Mouse (Mus musculus) layer of hippocampus, postnatal 10 days (tissue): Measurements from ENCODE around the gene Gpc1. TPM values are rescaled to one million over a fixed set of nuclear protein-coding genes. Genes with fewer than 3 reads are reported as not detected.

ENCODE experiments used
- DNase-seq, 2 experiments: peaks; one replicate each; pipeline ENCODE4 v3.0.0; 2021; ENCODE audit warnings: low spot score in 2 of 2
- total RNA-seq, 2 experiments: library from RNA; stranded (reverse); gene quantifications; 2 replicates each; pipeline ENCODE4 v1.2.3; 2021

The Gpc1 gene
- total RNA-seq, 2 experiments from 2014 or later = 157 to 166 TPM

DNA sequence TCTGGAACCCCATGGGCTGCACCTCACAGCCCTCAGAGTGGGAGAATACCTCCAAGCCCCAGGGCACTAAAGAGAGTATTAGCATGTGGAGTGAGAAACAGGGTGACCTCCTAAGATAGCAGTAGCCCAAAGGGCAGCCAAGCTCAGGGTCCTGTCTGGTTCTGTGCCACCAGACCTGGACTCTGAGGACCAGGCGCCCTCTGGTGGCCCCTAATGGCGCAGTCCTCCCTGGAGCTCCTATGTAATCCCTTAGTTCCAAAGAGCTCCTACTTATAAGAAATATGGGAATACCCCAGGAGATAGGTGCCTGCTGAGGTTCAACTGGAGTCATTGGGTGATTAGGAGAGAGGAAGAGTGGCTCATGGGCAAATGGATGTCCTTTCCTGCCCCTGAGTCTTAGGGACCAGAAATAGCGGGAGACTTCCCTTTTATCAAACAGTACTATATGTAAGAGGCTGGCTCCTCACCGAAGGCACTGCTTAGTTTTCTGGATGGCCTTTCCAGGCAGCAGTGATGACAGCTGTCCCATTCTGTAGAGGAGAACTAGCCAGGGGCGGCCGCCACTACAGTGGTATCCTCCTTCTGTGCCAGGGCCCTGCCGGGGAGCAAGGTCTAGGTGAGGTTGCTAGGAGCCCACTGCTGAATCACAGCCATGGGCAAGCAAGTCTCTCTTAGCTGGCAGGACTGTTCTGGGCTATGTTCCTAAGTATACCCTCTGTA lies 2.7 kb downstream of the Gpc1 start:
- peak; percentile 84 to 92 for DNase-seq

DNA sequence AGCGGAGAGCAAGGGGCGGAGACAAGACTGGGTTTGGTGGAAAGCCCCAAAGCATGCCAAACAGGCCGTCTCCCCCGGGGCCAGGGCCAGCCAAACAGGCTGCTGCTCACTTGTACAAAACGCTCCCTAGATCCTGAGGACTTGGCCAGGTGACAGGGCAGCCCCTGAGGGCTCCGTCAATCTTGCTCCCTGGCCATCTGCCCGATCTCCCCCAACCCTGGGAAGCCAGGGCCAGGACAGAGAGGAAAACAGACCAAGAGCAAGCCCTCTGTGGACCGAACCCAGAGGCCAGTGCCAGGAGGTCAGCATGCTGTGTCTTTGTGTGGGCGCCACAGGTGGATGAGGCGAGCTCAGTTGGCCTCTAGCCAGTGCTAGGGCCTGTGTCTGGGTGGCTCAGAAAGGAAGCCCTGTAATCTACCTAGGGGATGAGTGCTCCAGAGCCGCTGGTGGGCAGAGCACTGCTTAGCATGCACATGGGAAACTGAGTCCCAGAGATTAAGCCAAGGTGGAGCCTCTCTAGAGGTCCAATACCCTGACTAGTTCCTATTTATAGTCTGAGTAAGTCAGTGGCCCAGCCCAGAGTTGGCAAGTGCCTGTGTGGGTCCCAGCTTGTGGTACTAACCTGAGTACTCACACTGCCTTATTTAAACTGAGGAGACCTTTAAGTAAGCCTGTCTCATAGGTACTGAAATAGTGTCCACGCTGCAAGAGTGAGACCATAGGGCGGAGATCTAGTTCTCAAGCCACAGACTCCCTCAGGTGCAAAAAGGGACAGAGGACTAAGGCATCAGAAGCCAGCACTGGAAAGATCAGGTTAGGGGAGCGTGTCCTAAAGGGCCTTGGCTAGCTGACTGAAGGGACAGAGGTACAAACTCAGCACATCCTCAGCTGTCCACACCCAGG lies 6.7 kb downstream of the Gpc1 start:
- DNase-seq = peak; percentile 38 to 61

DNA sequence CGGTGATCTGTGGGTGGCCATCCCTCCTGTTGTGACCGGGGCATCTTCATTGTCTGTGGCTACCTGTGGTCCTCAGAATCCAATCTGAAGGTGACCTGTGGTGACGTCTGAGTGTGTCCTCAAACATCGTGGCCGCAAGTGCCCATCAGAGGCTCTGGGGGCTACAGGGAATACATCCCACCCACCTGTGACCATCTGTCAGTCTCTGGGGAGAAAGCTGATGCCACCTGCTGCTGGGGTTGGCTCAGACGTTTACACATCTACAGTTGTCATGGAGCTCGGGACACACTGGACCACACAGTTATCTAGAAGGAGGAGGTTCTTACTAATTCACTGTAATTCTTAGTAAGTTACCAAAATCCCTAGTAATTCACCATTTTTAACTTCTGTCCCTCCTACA lies 7.8 kb downstream of the Gpc1 start:
- DNase-seq = no peak

DNA sequence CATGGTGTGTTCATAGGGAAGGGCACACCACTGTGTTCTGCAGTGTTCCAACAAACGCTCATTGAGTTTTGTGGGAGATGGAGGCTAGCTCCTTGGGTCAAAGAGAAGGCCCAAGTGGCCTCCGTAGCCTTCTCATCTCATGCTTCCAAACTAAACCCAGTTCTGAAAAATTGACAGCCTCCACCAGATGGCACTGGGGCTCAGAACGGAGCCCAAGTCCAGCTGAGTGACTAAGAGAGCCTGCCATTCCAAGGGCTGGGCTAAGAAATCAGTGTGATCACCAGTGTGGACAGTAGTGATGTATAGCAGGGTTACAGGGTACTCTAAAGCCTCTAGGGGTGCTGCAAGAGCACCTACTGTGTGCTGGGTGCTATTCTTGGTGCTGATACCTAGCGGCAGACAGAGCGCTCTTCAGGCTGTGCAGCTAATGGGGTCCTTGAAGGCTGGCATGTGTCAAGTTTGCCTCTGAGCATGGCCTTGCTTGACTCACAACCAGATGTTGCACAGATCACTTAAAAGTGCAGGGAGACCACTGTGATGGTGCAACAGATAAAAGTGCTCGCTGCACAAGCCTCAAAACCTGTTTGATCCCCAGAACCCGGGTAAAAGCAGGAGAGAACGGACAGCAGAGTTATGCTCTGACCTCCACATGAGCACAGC lies 8.9 kb downstream of the Gpc1 start:
- peak in 1 of 2 experiments; percentile 50 for DNase-seq

DNA sequence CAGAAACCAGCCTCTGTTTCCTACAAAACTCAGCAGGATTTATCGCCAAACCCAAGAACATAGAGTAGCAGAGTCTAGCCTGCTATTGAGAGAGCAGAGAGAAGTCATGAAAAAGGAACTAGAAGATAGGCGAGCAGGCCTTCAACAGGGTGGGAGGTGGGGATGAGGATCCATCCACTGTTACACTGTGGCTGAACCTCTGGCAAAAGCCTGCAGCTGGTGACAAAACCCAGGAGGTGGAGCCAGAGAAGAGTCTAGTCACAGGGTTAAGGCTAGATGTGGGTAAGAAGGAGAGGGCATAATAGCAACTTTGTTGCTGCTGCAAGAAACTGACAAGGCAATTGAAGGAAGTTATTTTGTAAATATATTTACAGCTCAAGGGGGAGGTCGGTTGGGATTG lies 10.0 kb downstream of the Gpc1 start:
- DNase-seq = no peak

DNA sequence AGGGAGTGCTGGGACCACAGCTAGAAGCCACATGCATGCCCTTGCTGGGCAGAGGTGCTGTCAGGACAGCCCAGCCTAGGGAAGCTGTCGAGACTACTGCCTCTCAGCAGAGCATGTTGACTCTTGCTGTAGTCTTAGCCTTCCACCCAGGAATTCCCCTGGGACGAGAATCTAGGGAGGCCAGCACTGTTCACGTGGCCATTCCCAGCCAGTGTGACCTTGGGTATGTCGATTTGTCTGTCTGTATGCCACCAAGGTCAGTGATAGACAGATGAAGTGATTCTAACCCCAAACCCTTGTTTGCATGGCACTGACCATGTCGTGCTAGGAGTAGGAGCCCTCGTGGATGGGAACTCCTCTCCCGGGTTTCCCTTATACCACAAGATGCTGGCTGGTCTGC lies 14.4 kb downstream of the Gpc1 start:
- no peak for DNase-seq

DNA sequence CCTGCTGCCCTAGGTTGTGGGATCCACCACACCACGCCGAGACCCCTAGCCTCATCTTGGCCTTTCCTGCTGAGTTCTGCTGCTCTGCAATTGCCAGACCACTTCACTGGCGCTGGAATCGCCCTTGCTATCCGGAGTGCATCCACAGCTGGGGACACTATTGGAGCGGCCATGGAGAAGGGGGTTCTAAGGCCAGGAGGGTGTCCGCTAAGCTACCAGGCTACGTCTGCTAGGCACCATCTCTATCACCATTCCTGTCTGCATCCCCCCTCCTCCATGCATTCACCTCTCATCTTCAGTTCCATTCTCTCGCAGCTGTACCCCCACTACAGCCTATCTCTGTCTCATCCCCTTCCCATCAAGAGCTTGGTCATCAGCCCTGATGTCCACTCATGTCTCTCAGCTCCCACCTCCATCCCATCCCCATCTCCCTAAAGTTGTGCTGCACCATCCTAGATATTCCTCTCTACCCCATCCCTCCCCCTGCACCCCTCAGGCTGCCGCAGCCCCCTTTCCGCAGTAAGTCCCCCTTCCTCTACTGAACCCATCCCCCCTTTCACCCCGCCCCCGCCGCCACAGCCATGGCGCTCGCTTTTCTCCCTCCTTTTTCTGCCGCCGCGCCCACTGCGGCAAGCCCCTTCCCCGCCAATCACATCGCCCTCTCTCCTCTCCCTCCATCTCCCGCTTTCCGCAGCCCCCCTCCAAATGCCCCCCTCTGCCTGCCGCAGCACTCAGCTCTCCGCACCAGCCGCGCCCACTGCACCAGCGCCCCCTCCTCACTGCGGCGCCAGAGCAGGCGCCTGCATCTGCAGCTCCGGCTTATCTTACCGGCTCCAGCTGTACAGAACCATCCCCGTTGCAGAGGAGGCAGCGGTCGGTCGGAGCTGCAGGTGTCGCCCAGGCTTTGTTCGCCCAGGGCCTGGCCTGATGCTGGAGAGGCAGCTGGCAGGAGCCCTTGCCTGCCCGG lies 16.7 kb downstream of the Gpc1 start:
- peak; percentile 60 to 72 for DNase-seq

DNA sequence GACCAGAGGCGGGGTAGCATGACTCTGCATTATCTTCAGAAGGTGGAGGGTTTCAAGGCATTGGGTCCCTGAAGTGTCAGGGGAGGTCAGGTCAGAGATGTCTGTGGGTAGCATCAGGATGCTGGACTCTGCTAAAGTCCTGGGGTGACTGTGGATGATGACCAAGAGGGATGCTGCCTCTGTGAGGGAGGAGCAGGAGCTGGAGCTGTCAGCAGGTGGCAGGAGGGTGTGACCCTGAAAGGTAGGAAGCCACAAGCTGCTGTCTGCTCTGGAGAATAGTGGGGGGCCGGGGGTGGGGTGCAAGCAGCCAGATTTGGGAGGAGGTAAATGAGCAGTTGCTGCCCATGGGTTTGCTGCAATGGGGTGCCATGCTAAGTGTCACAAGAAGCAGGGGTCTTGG lies 18.0 kb downstream of the Gpc1 start:
- no peak for DNase-seq

DNA sequence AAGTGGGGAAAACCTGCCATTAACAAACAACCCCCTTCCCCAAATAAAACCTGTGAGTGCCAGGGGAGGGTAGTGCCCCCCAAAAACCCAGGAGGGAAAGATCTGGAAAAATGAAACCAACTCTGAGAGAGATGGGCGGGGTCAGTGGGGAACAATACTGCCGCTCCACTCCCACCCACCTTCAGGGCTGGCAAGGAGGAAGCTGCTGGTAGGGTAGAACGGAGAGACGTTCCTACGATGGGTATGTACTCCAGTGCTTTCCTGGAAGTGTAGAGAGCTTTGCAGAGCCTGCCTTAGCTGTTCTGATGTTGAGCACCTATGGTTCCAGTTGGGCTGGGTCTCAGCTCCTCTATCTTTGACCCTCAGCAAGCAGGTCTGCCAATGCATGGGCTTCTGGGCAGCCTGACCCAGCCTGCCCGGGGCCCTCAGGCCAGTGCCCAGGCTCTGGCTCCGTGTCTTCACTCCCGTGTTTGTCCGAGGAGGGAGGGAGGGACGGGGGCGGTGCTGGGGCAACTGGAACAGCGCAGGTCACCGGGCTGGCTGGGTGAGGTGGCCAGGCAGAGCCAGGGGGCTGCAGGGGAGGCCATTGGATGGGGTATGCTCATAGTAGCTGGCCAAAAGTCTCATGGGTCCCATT lies 18.6 kb downstream of the Gpc1 start:
- no peak for DNase-seq

DNA sequence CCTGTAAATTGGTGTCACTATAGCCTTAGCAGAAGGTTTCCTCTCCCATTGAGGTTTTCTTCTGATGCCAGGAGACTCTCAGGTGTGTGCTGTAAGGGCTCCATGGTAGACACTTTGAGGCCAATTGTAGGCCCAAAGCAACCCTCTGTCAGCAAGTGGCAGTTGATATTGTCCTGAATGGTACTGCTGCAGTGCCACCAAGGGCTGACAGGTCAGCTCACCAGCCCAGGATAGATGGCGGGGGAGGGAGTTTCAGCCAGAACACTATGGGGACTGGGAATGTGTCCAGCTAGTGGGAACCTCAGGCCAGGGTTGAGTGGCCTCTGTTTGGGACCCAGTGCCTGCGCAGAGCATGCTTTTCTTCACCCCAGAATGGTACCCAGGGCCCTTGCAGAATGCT lies 21.0 kb downstream of the Gpc1 start:
- DNase-seq = no peak

DNA sequence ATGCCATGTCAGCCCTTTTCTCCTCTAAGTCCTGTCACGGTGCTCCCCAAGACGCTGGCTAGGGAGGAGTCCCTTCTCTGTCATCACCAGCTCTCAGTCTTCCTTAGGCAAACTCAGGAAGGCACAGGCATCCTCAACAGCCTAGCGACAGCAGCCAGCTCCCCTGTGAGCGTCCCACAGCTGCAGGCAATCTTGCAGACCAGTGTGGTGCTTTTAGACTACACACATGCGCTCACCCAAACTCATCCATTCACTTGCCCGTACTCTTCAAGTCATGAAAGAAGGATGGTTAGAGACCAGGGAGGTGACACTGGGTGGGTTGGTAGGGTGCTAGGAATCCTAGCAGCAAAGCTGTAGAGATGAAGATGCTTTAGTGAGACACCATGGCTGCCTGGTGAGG lies 30.1 kb downstream of the Gpc1 start:
- DNase-seq = no peak

DNA sequence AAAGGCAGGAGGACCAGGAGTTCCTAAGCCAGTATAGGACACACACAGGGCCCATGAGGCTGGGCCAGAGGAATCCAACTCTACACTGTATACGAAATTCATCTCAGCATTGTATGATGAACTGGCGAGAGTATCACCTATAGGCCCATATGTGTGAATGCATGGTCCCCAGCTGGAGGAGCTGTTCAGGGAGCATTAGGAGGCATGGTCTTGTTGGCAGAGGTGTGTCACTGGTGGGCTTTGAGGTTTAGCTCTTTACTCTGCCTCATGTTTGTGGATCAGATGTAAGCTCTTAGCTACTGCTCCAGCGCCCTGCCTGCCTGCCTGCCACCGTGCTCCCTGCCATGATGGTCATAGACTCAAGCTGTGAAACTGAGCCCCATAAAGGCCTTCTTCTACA lies 31.8 kb downstream of the Gpc1 start:
- no peak for DNase-seq

DNA sequence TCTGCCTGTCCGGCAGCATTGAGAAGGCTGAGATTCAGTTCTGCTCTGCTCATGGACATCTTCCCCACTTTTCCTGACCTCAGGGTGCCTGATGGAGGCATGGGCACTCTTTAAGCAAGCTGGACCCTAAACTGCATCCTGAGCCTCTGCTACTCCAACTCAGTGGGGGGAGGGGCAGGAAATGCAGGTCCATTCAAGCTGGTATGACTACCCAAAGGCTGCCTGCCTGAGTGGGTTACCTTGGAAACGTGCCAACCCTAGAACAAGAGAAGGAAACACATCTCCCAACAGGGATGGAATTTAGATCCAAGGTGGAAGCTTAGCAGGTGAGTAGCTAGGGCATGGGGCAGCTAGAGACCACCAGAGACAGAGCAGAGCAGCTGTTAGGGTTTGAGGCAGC lies 34.7 kb downstream of the Gpc1 start:
- no peak for DNase-seq

DNA sequence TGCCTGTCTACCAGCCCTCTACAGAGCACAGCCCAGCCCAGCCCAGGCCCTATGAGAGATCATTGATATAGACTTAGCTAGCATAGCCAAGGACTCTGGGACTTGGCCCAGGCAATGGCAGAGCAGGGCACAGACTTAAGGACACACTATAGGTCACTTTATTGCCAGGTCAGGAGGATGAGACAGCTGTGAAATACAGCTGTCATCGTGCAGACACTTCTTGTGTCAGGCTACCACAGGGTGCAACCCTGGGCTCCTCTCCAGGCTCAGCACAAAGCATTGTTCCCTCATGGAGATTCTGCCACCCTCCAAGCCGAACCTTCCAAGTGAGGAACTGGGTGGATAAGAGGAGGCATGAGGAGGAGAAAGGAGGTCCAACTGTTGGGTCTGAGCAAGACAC lies 38.5 kb downstream of the Gpc1 start:
- no peak for DNase-seq

DNA sequence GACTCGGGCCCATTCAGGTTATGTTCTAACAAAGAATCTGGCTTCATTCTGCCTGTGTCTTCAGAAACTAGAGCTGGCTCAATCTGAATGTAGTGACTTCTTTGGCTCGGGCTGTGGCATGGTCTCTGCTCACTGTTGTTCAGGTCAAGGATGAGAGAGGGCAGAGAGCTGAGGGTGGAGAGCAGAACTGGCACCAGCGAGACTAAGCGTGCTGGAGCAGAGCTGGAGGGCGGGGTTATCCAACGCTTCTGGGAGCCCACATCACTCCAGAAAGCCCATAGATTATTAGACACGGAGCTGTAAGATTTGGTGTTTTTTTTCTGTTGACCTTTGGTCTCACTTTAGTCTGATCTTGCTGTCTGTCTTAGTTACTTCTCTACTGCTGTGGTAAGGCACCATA lies 41.2 kb downstream of the Gpc1 start:
- DNase-seq = no peak

DNA sequence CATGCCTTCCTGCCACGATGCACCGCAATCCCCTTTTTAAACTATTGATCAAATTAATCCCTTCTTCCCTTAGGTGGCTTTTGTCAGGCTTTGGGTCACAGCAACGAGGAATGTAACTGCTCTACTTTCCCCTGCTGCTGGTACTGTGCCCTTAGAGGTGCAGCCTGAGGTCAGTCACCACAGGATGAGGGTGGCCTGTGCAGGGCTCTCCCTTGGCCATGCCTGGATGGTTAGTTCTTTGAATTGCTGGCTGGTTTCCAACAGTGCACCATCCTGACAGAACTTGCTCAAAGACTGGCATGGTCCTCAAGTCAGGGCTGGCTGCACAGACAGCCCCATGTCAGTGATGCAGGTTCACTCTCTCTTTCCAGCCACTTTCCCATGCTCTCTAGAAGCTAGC lies 42.6 kb downstream of the Gpc1 start:
- DNase-seq = no peak

DNA sequence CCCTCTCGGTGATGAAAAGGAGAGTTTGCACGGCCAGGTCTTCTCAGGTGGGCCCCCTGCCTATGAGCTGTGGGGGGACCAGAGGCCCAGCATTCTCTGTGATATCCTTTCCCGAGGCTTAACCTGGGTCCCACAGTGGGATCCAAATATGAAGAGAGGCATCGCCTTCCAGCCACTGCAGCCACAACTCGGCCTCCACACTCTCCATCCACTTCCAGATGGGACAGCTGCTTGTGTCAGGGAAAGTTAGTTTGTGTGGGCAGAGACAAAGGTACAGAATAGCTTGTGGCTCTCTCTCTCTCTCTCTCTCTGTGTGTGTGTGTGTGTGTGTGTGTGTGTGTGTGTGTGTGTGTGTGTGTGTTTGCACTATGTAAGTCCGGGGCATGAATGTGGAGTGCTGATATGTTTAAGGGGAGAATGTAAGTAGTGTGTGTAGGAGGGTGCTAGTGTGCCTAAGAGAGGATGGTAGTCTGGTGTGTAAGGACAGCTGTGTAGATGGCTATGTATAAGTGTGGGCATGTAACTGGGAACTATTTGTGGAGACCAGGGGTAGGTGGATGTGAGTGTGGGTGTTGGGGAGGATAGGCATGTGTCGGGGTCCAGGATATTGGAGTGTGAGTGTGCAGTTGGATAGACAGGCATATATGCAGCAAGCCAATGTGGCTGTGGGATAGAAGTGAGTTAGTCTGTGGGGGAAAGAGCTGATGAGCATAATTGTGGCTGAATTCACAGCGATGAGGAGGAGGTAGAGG lies 44.1 kb downstream of the Gpc1 start:
- no peak for DNase-seq

DNA sequence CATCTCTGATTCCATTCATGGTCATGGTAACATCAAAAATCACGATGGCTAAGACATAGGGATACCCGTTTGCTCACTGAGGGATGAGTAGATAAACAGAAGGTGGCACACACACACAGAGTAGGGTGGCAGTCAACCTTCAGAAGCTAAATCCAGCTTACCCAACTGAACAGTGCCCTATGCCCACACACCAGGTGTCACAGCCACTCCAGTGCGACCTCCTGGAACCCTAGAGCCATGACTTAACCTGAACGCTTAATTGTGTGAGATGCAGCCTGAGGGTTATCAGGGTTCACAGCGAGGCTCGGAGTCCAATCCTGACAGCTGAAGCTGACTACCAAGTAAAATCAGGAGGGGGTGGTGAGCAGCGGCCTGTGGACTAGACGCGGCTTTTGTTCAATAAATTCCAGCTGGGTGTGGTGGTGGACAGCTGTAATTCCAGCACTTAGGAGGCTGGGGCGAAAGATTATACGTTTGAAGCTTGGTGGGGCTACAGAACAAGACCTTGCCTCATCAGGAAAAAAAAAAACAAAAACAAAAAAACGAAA lies 46.1 kb downstream of the Gpc1 start:
- DNase-seq = no peak

DNA sequence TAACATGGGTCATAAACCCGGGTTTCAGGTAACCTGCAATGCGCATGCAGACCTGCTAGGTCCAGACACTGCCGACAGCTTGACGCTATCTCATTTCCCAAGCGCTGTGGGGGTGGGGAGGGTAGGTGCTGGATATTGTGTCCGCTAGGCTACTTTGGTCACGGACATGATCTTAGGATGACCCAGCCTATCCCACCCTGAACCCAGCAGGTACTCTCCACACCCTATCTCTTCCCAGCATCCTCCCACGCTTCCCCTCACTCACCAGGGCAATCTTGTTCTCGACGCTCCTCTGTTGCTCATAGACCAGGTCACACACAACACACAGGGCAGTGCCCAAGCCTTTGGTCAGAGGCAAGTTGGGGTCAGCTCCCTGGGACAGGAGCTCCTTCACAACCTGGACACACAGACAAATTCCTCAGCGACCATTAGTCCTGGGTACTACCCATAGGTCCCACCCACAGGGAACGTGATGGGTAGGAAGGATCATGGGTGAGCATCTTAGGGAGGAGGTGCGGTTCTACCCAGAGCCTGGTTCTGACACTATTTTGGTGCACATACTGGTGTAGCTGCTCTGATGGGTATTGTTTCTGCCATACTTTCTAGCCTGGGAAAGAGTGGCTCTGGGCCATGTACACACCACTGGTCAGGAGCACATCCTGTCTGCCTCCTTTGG lies 46.8 kb downstream of the Gpc1 start:
- DNase-seq = no peak
